Mouse (Mus musculus): ENCODE data around the gene Peli2. TPM values are rescaled to one million over a fixed set of nuclear protein-coding genes. Genes with fewer than 3 reads are reported as not detected.
A peak's percentile ranks its signal among the peaks of the same experiment; 100 is the strongest.
"Not testable (repeated sequence)": the region's sequence is repeated elsewhere in the genome, so short reads cannot be mapped to it uniquely, and the experiment has no call there.

The Peli2 gene
- 10 to 100 TPM; 18.9 to 26.2 TPM for total RNA-seq (2021)
- long read RNA-seq, experiment 1, full-length matches to known transcripts: 4 of 7 reads
- long read RNA-seq, experiment 1, partial matches to known transcripts: 0 of 7 reads
- long read RNA-seq, experiment 1, other reads (novel, unspliced or antisense): 3 of 7 reads
- long read RNA-seq, experiment 2, full-length matches to known transcripts: 2 of 6 reads
- long read RNA-seq, experiment 2, partial matches to known transcripts: 0 of 6 reads
- long read RNA-seq, experiment 2, other reads (novel, unspliced or antisense): 4 of 6 reads

GRCm38 (mm10) chr14:48120752-48121528, at the start of gene Peli2:
Gene Peli2, plus strand, starts transcription at chr14:48120823.
- intact Hi-C loops (cut with DNase I): loop anchor here (2.0 kb wide), 1 partner anchor 68 kb away; no protein-coding TSS in a partner anchor
- peak; percentile 24 to 64 for DNase-seq (ENCODE audit: low spot score in 2 of 2)

- intact Hi-C loops (cut with DNase I): loop anchor here (10.0 kb wide), 1 partner anchor 153 kb away; no protein-coding TSS in a partner anchor
- DNase-seq (ENCODE audit: low spot score in 2 of 2): no peak
Observed at GRCm38 (mm10) chr14:48072104-48072503, 48.5 kb upstream of the Peli2 start.

- intact Hi-C loops (cut with DNase I): loop anchor here (10.0 kb wide), 1 partner anchor 151 kb away; no protein-coding TSS in a partner anchor
- DNase-seq (ENCODE audit: low spot score in 2 of 2): peak; percentile 73 to 83
Observed at GRCm38 (mm10) chr14:48073247-48074161, 47.1 kb upstream of the Peli2 start.

- intact Hi-C loops (cut with DNase I): loop anchor here (10.0 kb wide), 1 partner anchor 145 kb away; no protein-coding TSS in a partner anchor
- DNase-seq (ENCODE audit: low spot score in 2 of 2): not testable (repeated sequence)
Observed at GRCm38 (mm10) chr14:48079574-48079973, 41.0 kb upstream of the Peli2 start.

GRCm38 (mm10) chr14:48083836-48084812, 36.5 kb upstream of the Peli2 start:
- intact Hi-C loops (cut with DNase I): no loop called here
- DNase-seq (ENCODE audit: low spot score in 2 of 2): peak in 1 of 2 experiments; percentile 26

- DNase-seq (ENCODE audit: low spot score in 2 of 2): peak in 1 of 2 experiments; percentile 29
- intact Hi-C loops (cut with DNase I): no loop called here
Observed at GRCm38 (mm10) chr14:48086682-48087297, 33.8 kb upstream of the Peli2 start.

GRCm38 (mm10) chr14:48087298-48087830, 33.3 kb upstream of the Peli2 start:
- intact Hi-C loops (cut with DNase I): no loop called here
- DNase-seq (ENCODE audit: low spot score in 2 of 2): no peak

- DNase-seq (ENCODE audit: low spot score in 2 of 2): no peak
- intact Hi-C loops (cut with DNase I): loop anchor here (5.0 kb wide), 1 partner anchor 48 kb away; no protein-coding TSS in a partner anchor
Observed at GRCm38 (mm10) chr14:48090465-48090864, 30.2 kb upstream of the Peli2 start.

- peak in 1 of 2 experiments; percentile 50 for DNase-seq (ENCODE audit: low spot score in 2 of 2)
- intact Hi-C loops (cut with DNase I): loop anchor here (5.0 kb wide), 1 partner anchor 49 kb away; no protein-coding TSS in a partner anchor
Observed at GRCm38 (mm10) chr14:48091160-48091559, 29.5 kb upstream of the Peli2 start.

GRCm38 (mm10) chr14:48098253-48098652, 22.4 kb upstream of the Peli2 start:
- DNase-seq (ENCODE audit: low spot score in 2 of 2): no peak
- intact Hi-C loops (cut with DNase I): no loop called here

- intact Hi-C loops (cut with DNase I): no loop called here
- DNase-seq (ENCODE audit: low spot score in 2 of 2): no peak
Observed at GRCm38 (mm10) chr14:48099354-48099753, 21.3 kb upstream of the Peli2 start.

- intact Hi-C loops (cut with DNase I): no loop called here
Observed at GRCm38 (mm10) chr14:48106453-48106852, 14.2 kb upstream of the Peli2 start.

GRCm38 (mm10) chr14:48117986-48118385, 2.6 kb upstream of the Peli2 start:
- DNase-seq (ENCODE audit: low spot score in 2 of 2): no peak
- intact Hi-C loops (cut with DNase I): no loop called here

More at GRCm38 (mm10) chr14:48106453-48106852, 14.2 kb upstream of the Peli2 start:
- DNase-seq (ENCODE audit: low spot score in 2 of 2): no peak

GRCm38 (mm10) chr14:48119012-48119647, 1.5 kb upstream of the Peli2 start:
- intact Hi-C loops (cut with DNase I): no loop called here
- DNase-seq (ENCODE audit: low spot score in 2 of 2): no peak

- intact Hi-C loops (cut with DNase I): loop anchor here (2.0 kb wide), 1 partner anchor 67 kb away; no protein-coding TSS in a partner anchor
- no peak for DNase-seq (ENCODE audit: low spot score in 2 of 2)
Observed at GRCm38 (mm10) chr14:48119648-48120270, 864 bp upstream of the Peli2 start.

- intact Hi-C loops (cut with DNase I): loop anchor here (2.0 kb wide), 1 partner anchor 68 kb away; no protein-coding TSS in a partner anchor
- DNase-seq (ENCODE audit: low spot score in 2 of 2): no peak
Observed at GRCm38 (mm10) chr14:48120443-48120751, 226 bp upstream of the Peli2 start.

All from left cerebral cortex, postnatal 14 days (tissue).